Comparison of ENCODE assay signal across 9 mouse cellular contexts in genomic region chr7:29318115-29318911, GRCm38 (mm10). TPM values are rescaled to one million over a fixed set of nuclear protein-coding genes. Genes with fewer than 3 reads are reported as not detected.
A peak's percentile ranks its signal among the peaks of the same experiment; 100 is the strongest.
DNase-seq lines count a peak whose midpoint lies in the region; ATAC-seq and TF ChIP-seq lines count a peak whose summit lies in the region.
"Had no signal": no experiment of that assay in that cellular context is flagged by ENCODE, and none has a peak within 500 bp of the region (broad histone marks: within the 10 kb centered on the region; RNA-seq: fewer than 3 reads in every experiment).

No protein-coding gene starts in this region.

- ATAC-seq in hindbrain, embryonic 16.5 days: 0 out of 2 replicates have a peak, but pooled peaks have one; percentile 7

- H3K27ac ChIP-seq in left cerebral cortex, adult 2 months: peak overlapping the region; percentile 95
- H3K27ac ChIP-seq in forebrain, embryonic 10.5 days: peak overlapping the region; percentile 95
- peak overlapping the region; percentile 90 for H3K27ac ChIP-seq in hindbrain, embryonic 16.5 days (ENCODE audit: low read depth, low read length)
- H3K27ac ChIP-seq: macrophage had no signal

- H3K9me3 ChIP-seq in forebrain, embryonic 10.5 days: no peaks in the 10 kb centered on the region
- H3K9me3 ChIP-seq in hindbrain, embryonic 16.5 days (ENCODE audit: control insufficient read depth, low read length): no peaks in the 10 kb centered on the region

- H3K9ac ChIP-seq in hindbrain, embryonic 16.5 days (ENCODE audit: low read depth, low read length): no peak overlapping the region

- peaks cover 87% of the 10 kb centered on the region for H3K4me1 ChIP-seq in forebrain, embryonic 10.5 days
- H3K4me1 ChIP-seq in hindbrain, embryonic 16.5 days (ENCODE audit: control insufficient read depth, insufficient read depth, low read depth, low read length): peaks cover 72% of the 10 kb centered on the region

- no peak overlapping the region for H3K4me3 ChIP-seq in left cerebral cortex, adult 2 months
- H3K4me3 ChIP-seq in forebrain, embryonic 10.5 days: peak overlapping the region; percentile 45
- no peak overlapping the region for H3K4me3 ChIP-seq in hindbrain, embryonic 16.5 days (ENCODE audit: low read length)

- whole genome bisulfite sequencing in forebrain, embryonic 10.5 days: 4% methylated on average over 18 of the region's 18 CpGs
- WGBS in hindbrain, embryonic 16.5 days: 3% methylated on average over 18 of the region's 18 CpGs

- peak overlapping the region; percentile 43 for H3K4me2 ChIP-seq in hindbrain, embryonic 16.5 days (ENCODE audit: low read length)

- intact Hi-C loops in left cerebral cortex, adult 2 months (cut with DNase I): no loop called here

- TF ChIP-seq CTCF in left cerebral cortex, adult 2 months (IDR thresholded peaks at IDR 0.05): no peak

- no peaks in the 10 kb centered on the region for H3K27me3 ChIP-seq in forebrain, embryonic 10.5 days (ENCODE audit: poor library complexity, severe bottlenecking)
- H3K27me3 ChIP-seq in hindbrain, embryonic 16.5 days (replicated peaks; ENCODE audit: control insufficient read depth, insufficient read depth, low read length): no peaks in the 10 kb centered on the region

- peak; percentile 58 to 66 for DNase-seq in left cerebral cortex, adult 2 months (ENCODE audit: extremely low spot score in 1 of 2, low spot score in 2 of 2)
- no peak for DNase-seq in left cerebral cortex, adult 11 months (ENCODE audit: low spot score)
- DNase-seq in forebrain, embryonic 10.5 days (ENCODE audit: extremely low spot score, low spot score): peak; percentile 51
- DNase-seq in lung, postnatal 10 days: peak; percentile 90
- peak; percentile 71 to 74 for DNase-seq in right cerebral cortex, postnatal 10 days (ENCODE audit: low spot score in 2 of 2)
- DNase-seq in adrenal gland, postnatal 36 days: no peak
- no peak for DNase-seq in cerebellum, adult 18-20 months

- peaks cover 50% of the 10 kb centered on the region for H3K36me3 ChIP-seq in forebrain, embryonic 10.5 days (replicated peaks)
- peaks cover 7% of the 10 kb centered on the region; the same call in 1 of the 2 replicates for H3K36me3 ChIP-seq in hindbrain, embryonic 16.5 days (ENCODE audit: control insufficient read depth, insufficient read depth, low read length)

RNA-seq across cellular contexts. Expression of gene Dpf1, which starts 14.6 kb away (rescaled TPM):
- 100 to 1,000 TPM; 114 to 128 TPM for total RNA-seq in left cerebral cortex, adult 2 months (2021)
- polyA plus RNA-seq in forebrain, embryonic 10.5 days (2016; fragmentation: Nextera tagmentation; extraction: Ambion mirVana): 39.1 and 42.7 TPM in 2 replicates
- 166 and 173 TPM in 2 replicates for polyA plus RNA-seq in hindbrain, embryonic 16.5 days (2015; fragmentation: Nextera tagmentation; extraction: Ambion mirVana)
- 1 to 10 TPM; 2.7 to 3.0 TPM for total RNA-seq in adrenal gland, postnatal 36 days (2021)

RNA-seq across cellular contexts. Expression of gene Ppp1r14a, which starts 29.2 kb away (rescaled TPM):
- 10 to 100 TPM; 15.1 to 18.2 TPM for total RNA-seq in left cerebral cortex, adult 2 months (2021)
- 7.4 and 8.7 TPM in 2 replicates for polyA plus RNA-seq in forebrain, embryonic 10.5 days (2016; fragmentation: Nextera tagmentation; extraction: Ambion mirVana)
- polyA plus RNA-seq in hindbrain, embryonic 16.5 days (2015; fragmentation: Nextera tagmentation; extraction: Ambion mirVana): 2.8 and 2.9 TPM in 2 replicates
- 1 to 10 TPM; 3.6 to 4.9 TPM for total RNA-seq in adrenal gland, postnatal 36 days (2021)
- polyA plus RNA-seq: macrophage had no signal

RNA-seq across cellular contexts. Expression of gene Spint2, which starts 36.6 kb away (rescaled TPM):
- total RNA-seq in left cerebral cortex, adult 2 months (2021): 10 to 100 TPM; 26.4 to 27.8 TPM
- 44.2 and 50.8 TPM in 2 replicates for polyA plus RNA-seq in forebrain, embryonic 10.5 days (2016; fragmentation: Nextera tagmentation; extraction: Ambion mirVana)
- 85.4 and 91.2 TPM in 2 replicates for polyA plus RNA-seq in hindbrain, embryonic 16.5 days (2015; fragmentation: Nextera tagmentation; extraction: Ambion mirVana)
- total RNA-seq in adrenal gland, postnatal 36 days (2021): 10 to 100 TPM; 28.7 to 48.2 TPM

Comparison
In these comparisons a context has a peak if more than half of its experiments do, and no peak if none do; other contexts are left out.
1. DNase-seq: peak in left cerebral cortex, adult 2 months (2 of 2), forebrain, embryonic 10.5 days (single experiment), lung, postnatal 10 days (single experiment) and right cerebral cortex, postnatal 10 days (2 of 2); none in left cerebral cortex, adult 11 months (single experiment), adrenal gland, postnatal 36 days (0 of 2) and cerebellum, adult 18-20 months (0 of 2).
2. RNA of gene Dpf1, which starts 14.6 kb away (total RNA-seq): 114 to 128 TPM in left cerebral cortex, adult 2 months; 2.7 to 3.0 TPM in adrenal gland, postnatal 36 days; every median in the first group is over 10 times any median in the second.
3. Peak in every context shown above with its lines, with median percentiles within 50 percentile points of each other: H3K27ac ChIP-seq.